Mouse (Mus musculus): ENCODE measurements around the gene Gm5737. TPM values are rescaled to one million over a fixed set of nuclear protein-coding genes. Genes with fewer than 3 reads are reported as not detected.

Gm5737 gene
- total and polyA plus RNA-seq, 2 experiments from 2014 or later: not detected

GRCm38 (mm10) chr7:120836361-120836760 lies 24.2 kb downstream of the Gm5737 start:
- ATAC-seq (ENCODE audit: low FRiP score) (peak; percentile 6; the same call in 1 of the 2 replicates), DNase-seq (ENCODE audit: low spot score) (peak; percentile 61)
- peak overlapping the region; percentile 44 for H3K9ac ChIP-seq (replicated peaks; ENCODE audit: low read length, poor library complexity, severe bottlenecking)
- WGBS: 5% methylated on average over 12 of the region's 12 CpGs
- H3K36me3 ChIP-seq (ENCODE audit: insufficient read depth, low read length): no peaks in the 10 kb centered on the region
- H3K9me3 ChIP-seq (ENCODE audit: low read length): no peaks in the 10 kb centered on the region
- peaks cover 3% of the 10 kb centered on the region; the same call in 1 of the 2 replicates for H3K4me1 ChIP-seq (ENCODE audit: insufficient read depth, low read length)
- peak overlapping the region; percentile 53 for H3K4me2 ChIP-seq (ENCODE audit: low read depth, low read length, poor library complexity, severe bottlenecking)
- H3K4me3 ChIP-seq (ENCODE audit: low read depth, low read length): peak overlapping the region; percentile 53
- peak overlapping the region; percentile 76 for H3K27ac ChIP-seq (ENCODE audit: low read depth, low read length)
- no peaks in the 10 kb centered on the region for H3K27me3 ChIP-seq (ENCODE audit: insufficient read depth, low read length)
- TF ChIP-seq CTCF (IDR thresholded peaks at IDR 0.05): no peak

- TF ChIP-seq CTCF (IDR thresholded peaks at IDR 0.05): no peak
- Histone ChIP-seq H3K27me3 (ENCODE audit: insufficient read depth, low read length) (no peaks in the 10 kb centered on the region), H3K36me3 (ENCODE audit: insufficient read depth, low read length) (no peaks in the 10 kb centered on the region), H3K4me1 (ENCODE audit: insufficient read depth, low read length) (peaks cover 3% of the 10 kb centered on the region; the same call in 1 of the 2 replicates), H3K9me3 (ENCODE audit: low read length) (no peaks in the 10 kb centered on the region), H3K4me2 (ENCODE audit: low read depth, low read length, poor library complexity, severe bottlenecking) (no peak overlapping the region), H3K27ac (ENCODE audit: low read depth, low read length) (no peak overlapping the region), H3K9ac (replicated peaks; ENCODE audit: low read length, poor library complexity, severe bottlenecking) (no peak overlapping the region), H3K4me3 (ENCODE audit: low read depth, low read length) (no peak overlapping the region)
- WGBS: 75% methylated on average over 5 of the region's 5 CpGs
- no peak for ATAC-seq (ENCODE audit: low FRiP score)
- DNase-seq (ENCODE audit: low spot score): no peak
Measured at GRCm38 (mm10) chr7:120838436-120839160, 26.4 kb downstream of the Gm5737 start.

DNA sequence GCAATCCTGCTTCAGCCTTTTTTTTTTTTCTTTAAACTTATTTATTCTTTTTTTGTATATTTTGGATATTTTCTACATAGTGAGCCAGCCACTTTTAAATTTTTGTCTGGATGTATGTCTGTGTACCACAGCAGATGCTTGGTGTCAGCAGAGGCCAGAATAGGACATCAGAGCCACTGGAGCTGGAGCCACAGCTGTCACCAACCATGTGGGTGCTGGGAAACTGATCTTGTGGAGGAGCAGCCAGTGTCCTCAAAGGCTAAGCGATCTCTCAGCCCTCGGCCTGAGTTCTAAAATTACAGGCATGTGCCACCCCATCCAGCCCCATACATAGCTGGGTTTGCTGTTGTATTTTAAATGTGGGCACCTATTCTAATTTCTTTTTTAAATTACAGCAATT lies 27.6 kb downstream of the Gm5737 start:
- no peak for TF ChIP-seq CTCF (IDR thresholded peaks at IDR 0.05)
- H3K4me3 ChIP-seq (ENCODE audit: low read depth, low read length): no peak overlapping the region
- H3K36me3 ChIP-seq (ENCODE audit: insufficient read depth, low read length): no peaks in the 10 kb centered on the region
- H3K9ac ChIP-seq (replicated peaks; ENCODE audit: low read length, poor library complexity, severe bottlenecking): no peak overlapping the region
- WGBS: 85% methylated on average over 2 of the region's 2 CpGs
- H3K4me2 ChIP-seq (ENCODE audit: low read depth, low read length, poor library complexity, severe bottlenecking): no peak overlapping the region
- no peaks in the 10 kb centered on the region for H3K9me3 ChIP-seq (ENCODE audit: low read length)
- H3K27ac ChIP-seq (ENCODE audit: low read depth, low read length): no peak overlapping the region
- ATAC-seq (ENCODE audit: low FRiP score): no peak
- peaks cover 5% of the 10 kb centered on the region; the same call in 1 of the 2 replicates for H3K4me1 ChIP-seq (ENCODE audit: insufficient read depth, low read length)
- no peak for DNase-seq (ENCODE audit: low spot score)
- no peaks in the 10 kb centered on the region for H3K27me3 ChIP-seq (ENCODE audit: insufficient read depth, low read length)

GRCm38 (mm10) chr7:120842345-120843036 lies 30.3 kb downstream of the Gm5737 start, which contains the start of gene Eef2k:
Gene Eef2k, plus strand, starts transcription at chr7:120842831.
- H3K9me3 ChIP-seq (ENCODE audit: low read length): no peaks in the 10 kb centered on the region
- peak; percentile 39 for TF ChIP-seq CTCF (IDR thresholded peaks at IDR 0.05)
- DNase-seq (ENCODE audit: low spot score) (peak; percentile 86), ATAC-seq (ENCODE audit: low FRiP score) (peak; percentile 91)
- WGBS: 5% methylated on average over 28 of the region's 35 CpGs
- no peaks in the 10 kb centered on the region for H3K36me3 ChIP-seq (ENCODE audit: insufficient read depth, low read length)
- no peaks in the 10 kb centered on the region for H3K27me3 ChIP-seq (ENCODE audit: insufficient read depth, low read length)
- peak within 1 kb of the TSS; percentile 95 for H3K9ac ChIP-seq (replicated peaks; ENCODE audit: low read length, poor library complexity, severe bottlenecking)
- H3K27ac ChIP-seq (ENCODE audit: low read depth, low read length): peak within 1 kb of the TSS; percentile 96
- peaks cover 5% of the 10 kb centered on the region; the same call in 1 of the 2 replicates for H3K4me1 ChIP-seq (ENCODE audit: insufficient read depth, low read length)
- H3K4me3 ChIP-seq (ENCODE audit: low read depth, low read length): peak within 1 kb of the TSS; percentile 87
- peak within 1 kb of the TSS; percentile 76 for H3K4me2 ChIP-seq (ENCODE audit: low read depth, low read length, poor library complexity, severe bottlenecking)

DNA sequence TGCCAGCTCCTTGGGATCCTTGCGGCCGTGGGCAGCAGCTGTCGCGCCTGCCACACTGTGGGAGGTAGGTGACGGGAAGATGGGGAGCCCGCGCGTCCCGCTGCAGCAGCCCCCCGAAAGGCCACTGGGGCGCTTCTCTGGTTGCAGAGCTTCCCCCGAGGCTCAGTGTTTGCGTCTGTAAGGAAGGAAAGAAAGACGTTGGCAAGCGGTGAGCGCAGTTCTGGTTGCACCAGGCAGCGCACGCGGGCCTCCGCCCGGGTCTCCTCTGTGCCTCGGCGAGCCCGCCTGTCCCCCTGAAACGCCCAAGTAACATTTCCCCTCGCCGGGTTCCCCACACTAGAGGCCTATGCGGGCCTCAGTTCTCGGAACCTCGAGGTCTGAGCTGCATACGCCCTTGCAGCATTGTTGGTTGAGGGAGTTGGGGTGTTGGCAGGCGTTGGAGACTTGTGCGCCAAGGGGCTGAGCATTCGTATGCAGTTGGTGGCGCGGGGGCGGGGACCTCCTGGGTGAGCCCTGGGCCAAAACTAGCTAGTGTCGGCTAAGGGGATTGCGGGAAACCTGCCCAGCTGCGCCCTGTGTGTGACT lies 31.0 kb downstream of the Gm5737 start:
- DNase-seq (ENCODE audit: low spot score) (peak; percentile 92), ATAC-seq (ENCODE audit: low FRiP score) (peak; percentile 87)
- H3K27ac ChIP-seq (ENCODE audit: low read depth, low read length): peak overlapping the region; percentile 96
- peak overlapping the region; percentile 76 for H3K4me2 ChIP-seq (ENCODE audit: low read depth, low read length, poor library complexity, severe bottlenecking)
- H3K36me3 ChIP-seq (ENCODE audit: insufficient read depth, low read length): no peaks in the 10 kb centered on the region
- TF ChIP-seq CTCF (IDR thresholded peaks at IDR 0.05): no peak
- no peaks in the 10 kb centered on the region for H3K9me3 ChIP-seq (ENCODE audit: low read length)
- H3K27me3 ChIP-seq (ENCODE audit: insufficient read depth, low read length): no peaks in the 10 kb centered on the region
- peak overlapping the region; percentile 95 for H3K9ac ChIP-seq (replicated peaks; ENCODE audit: low read length, poor library complexity, severe bottlenecking)
- under 1% methylated on average over 40 of the region's 40 CpGs for WGBS
- H3K4me3 ChIP-seq (ENCODE audit: low read depth, low read length): peak overlapping the region; percentile 87
- peaks cover 5% of the 10 kb centered on the region; the same call in 1 of the 2 replicates for H3K4me1 ChIP-seq (ENCODE audit: insufficient read depth, low read length)
